Mouse (Mus musculus) neural tube, embryonic 13.5 days (tissue): ENCODE measurements at regions not wholly inside any gene's neighbourhood (a gene's known extent, or its start where the extent isn't known, plus 50 kb on each side); places are given as distances from the start of the nearest gene placed in this dataset.

Experiments
- ATAC-seq: fragments of 200-750 bp; cut with Nextera tagmentation; 2 replicates; pipeline ENCODE4 v1.8.0; 2017; ENCODE audit warnings: low read depth, mild to moderate bottlenecking, moderate TSS enrichment, moderate library complexity
- H3K27ac ChIP-seq: fragments of 300-500 bp; sonication (generic); replicated peaks from 2 replicates; pipeline ENCODE4 v1.5.1; 2015; ENCODE audit warnings: moderate library complexity, mild to moderate bottlenecking, inconsistent platforms
- H3K27me3 ChIP-seq: fragments of 300-500 bp; sonication (generic); 2 replicates; pipeline ENCODE4 v1.6.1; 2015; ENCODE audit warnings: mild to moderate bottlenecking, inconsistent platforms
- H3K36me3 ChIP-seq: fragments of 300-500 bp; sonication (generic); 2 replicates; pipeline ENCODE4 v1.6.1; 2015; ENCODE audit warnings: mild to moderate bottlenecking, inconsistent platforms
- H3K4me1 ChIP-seq: fragments of 300-500 bp; sonication (generic); replicated peaks from 2 replicates; pipeline ENCODE4 v1.6.1; 2015; ENCODE audit warnings: inconsistent platforms
- H3K4me2 ChIP-seq: fragments of 300-500 bp; sonication (generic); 2 replicates; pipeline ENCODE4 v1.6.1; 2015; ENCODE audit warnings: inconsistent platforms, mild to moderate bottlenecking, moderate library complexity
- H3K4me3 ChIP-seq: fragments of 300-500 bp; sonication (generic); 2 replicates; pipeline ENCODE4 v1.5.1; 2015; ENCODE audit warnings: mild to moderate bottlenecking, inconsistent platforms
- H3K9ac ChIP-seq: fragments of 300-500 bp; sonication (generic); 2 replicates; pipeline ENCODE4 v1.6.1; 2015; ENCODE audit warnings: moderate library complexity, mild to moderate bottlenecking, inconsistent platforms
- H3K9me3 ChIP-seq: fragments of 300-500 bp; sonication (generic); 2 replicates; pipeline ENCODE4 v1.6.1; 2016; ENCODE audit warnings: inconsistent platforms
- WGBS: fragments of 180-500 bp; shearing (Covaris S2); methylation state at CpG from one replicate; pipeline ENCODE4 v1.1.7; 2015; 5-methylcytosine and 5-hydroxymethylcytosine counted together

DNA sequence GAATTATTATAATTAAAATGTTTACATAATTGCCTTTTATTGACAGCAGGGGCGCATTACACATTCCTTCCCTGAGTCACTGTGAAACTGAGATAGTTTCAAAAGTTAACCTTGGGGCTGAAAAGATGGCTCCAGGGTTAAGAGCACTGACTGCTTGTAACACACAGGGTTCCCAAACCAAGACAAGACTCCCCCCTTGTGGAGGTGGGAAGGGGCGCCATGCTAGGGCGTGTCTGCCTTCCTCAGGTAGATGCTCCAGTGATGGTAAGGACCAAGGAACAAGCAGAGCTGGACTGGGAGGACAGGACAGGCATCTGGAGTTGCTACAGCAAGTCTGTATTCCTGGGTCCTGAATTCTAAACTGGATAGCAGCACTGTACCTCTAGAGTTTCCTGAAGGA is 351.9 kb downstream of the Tbc1d22a start:
- Histone ChIP-seq H3K27ac (no peak overlapping the region), H3K36me3 (no peaks in the 10 kb centered on the region), H3K9ac (no peak overlapping the region), H3K4me1 (no peaks in the 10 kb centered on the region), H3K4me3 (no peak overlapping the region), H3K9me3 (no peaks in the 10 kb centered on the region), H3K27me3 (no peaks in the 10 kb centered on the region), H3K4me2 (no peak overlapping the region)
- ATAC-seq, result no peak
- WGBS, result 78% methylated on average over 3 of the region's 3 CpGs

GRCm38 (mm10) chr15:86574311-86574710 is 360.1 kb downstream of the Tbc1d22a start:
- Histone ChIP-seq H3K27ac (no peak overlapping the region), H3K4me3 (no peak overlapping the region), H3K36me3 (no peaks in the 10 kb centered on the region), H3K9me3 (no peaks in the 10 kb centered on the region), H3K4me2 (no peak overlapping the region), H3K4me1 (no peaks in the 10 kb centered on the region), H3K27me3 (no peaks in the 10 kb centered on the region), H3K9ac (no peak overlapping the region)
- ATAC-seq, result no peak
- 10% methylated on average over 5 of the region's 5 CpGs for WGBS

DNA sequence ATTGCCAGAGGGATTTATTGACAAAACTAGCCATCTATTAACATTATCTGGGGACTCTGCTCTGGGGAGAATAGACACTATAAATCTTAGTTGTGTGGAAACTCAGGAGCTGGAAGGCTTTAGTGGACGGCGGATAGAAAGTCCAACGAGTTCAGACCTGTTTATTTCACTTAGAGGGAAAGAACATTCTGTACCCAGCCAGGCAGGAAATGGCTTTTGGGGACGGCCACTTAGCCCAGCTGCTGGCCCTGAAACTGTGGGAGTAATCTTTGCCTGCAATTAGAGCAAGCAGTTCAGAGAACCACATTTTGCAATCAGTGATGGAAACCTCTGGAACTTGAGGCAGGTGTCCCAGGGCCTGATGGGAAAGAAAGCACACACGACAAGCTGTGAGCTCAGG is 362.4 kb downstream of the Tbc1d22a start:
- Histone ChIP-seq H3K27me3 (no peaks in the 10 kb centered on the region), H3K27ac (no peak overlapping the region), H3K4me3 (no peak overlapping the region), H3K36me3 (no peaks in the 10 kb centered on the region), H3K9ac (no peak overlapping the region), H3K4me2 (no peak overlapping the region), H3K4me1 (no peaks in the 10 kb centered on the region), H3K9me3 (no peaks in the 10 kb centered on the region)
- WGBS, result 50% methylated on average over 5 of the region's 5 CpGs
- no peak for ATAC-seq

DNA sequence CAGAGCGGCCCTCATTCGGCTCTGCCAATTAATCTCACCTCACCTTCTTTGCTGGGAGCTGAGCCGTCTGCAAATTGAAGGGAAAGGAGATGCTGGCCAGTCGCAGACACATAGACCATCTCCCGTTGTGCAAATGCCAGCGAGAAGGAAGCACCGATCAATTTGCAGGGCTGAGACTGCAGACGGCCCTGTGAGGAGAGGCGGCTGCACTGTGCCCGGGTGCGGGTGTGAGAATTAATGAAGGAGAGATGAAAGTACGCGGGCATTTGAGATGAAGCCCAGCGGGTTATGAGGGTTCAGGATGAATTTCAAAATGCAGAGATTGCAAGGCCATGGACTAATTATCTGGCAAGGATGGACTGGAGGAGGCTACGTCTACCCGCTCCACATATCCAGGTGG is 364.4 kb downstream of the Tbc1d22a start:
- no peaks in the 10 kb centered on the region for H3K36me3 ChIP-seq
- WGBS, result 89% methylated on average over 16 of the region's 16 CpGs
- H3K4me1 ChIP-seq, result no peaks in the 10 kb centered on the region
- no peak overlapping the region for H3K4me3 ChIP-seq
- H3K9ac ChIP-seq, result no peak overlapping the region
- no peak overlapping the region for H3K27ac ChIP-seq
- no peaks in the 10 kb centered on the region for H3K27me3 ChIP-seq
- ATAC-seq, result no peak
- no peaks in the 10 kb centered on the region for H3K9me3 ChIP-seq
- no peak overlapping the region for H3K4me2 ChIP-seq

- ATAC-seq, result no peak
- no peak overlapping the region for H3K4me3 ChIP-seq
- H3K4me2 ChIP-seq, result no peak overlapping the region
- no peaks in the 10 kb centered on the region for H3K36me3 ChIP-seq
- no peaks in the 10 kb centered on the region for H3K27me3 ChIP-seq
- no peaks in the 10 kb centered on the region for H3K9me3 ChIP-seq
- H3K27ac ChIP-seq, result no peak overlapping the region
- no peak overlapping the region for H3K9ac ChIP-seq
- H3K4me1 ChIP-seq, result no peaks in the 10 kb centered on the region
- WGBS, result 85% methylated on average over 7 of the region's 7 CpGs
Observed at GRCm38 (mm10) chr15:86582240-86583090, 368.2 kb downstream of the Tbc1d22a start.

DNA sequence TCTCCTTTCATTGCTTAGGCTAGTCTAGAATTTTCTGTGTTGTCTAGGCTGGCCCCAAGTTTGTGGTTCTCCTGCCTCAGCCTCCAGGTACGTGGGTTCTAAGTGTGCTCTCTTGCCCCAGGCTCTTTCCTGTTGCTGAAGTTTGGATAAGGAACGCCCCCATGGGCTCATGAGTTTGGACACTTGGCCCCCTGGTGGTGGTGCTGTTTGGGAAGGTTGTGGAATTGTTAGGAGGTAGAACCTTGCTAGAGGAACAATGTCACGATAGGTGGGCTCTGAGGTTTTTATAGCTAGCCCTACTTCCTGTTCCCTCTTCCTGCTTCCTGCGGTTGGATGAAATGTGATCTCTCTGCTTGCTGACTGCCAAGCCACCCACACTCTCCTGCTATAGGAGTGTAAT is 371.5 kb downstream of the Tbc1d22a start:
- no peaks in the 10 kb centered on the region for H3K9me3 ChIP-seq
- H3K36me3 ChIP-seq, result no peaks in the 10 kb centered on the region
- no peaks in the 10 kb centered on the region for H3K4me1 ChIP-seq
- H3K27me3 ChIP-seq, result no peaks in the 10 kb centered on the region
- no peak for ATAC-seq
- WGBS, result 80% methylated on average over 4 of the region's 4 CpGs
- H3K4me3 ChIP-seq, result no peak overlapping the region
- H3K9ac ChIP-seq, result no peak overlapping the region
- H3K4me2 ChIP-seq, result no peak overlapping the region
- no peak overlapping the region for H3K27ac ChIP-seq

- no peak overlapping the region for H3K4me3 ChIP-seq
- no peak overlapping the region for H3K4me2 ChIP-seq
- WGBS, result 84% methylated on average over 6 of the region's 6 CpGs
- no peak for ATAC-seq
- H3K27ac ChIP-seq, result no peak overlapping the region
- no peaks in the 10 kb centered on the region for H3K4me1 ChIP-seq
- no peak overlapping the region for H3K9ac ChIP-seq
- no peaks in the 10 kb centered on the region for H3K36me3 ChIP-seq
- H3K27me3 ChIP-seq, result no peaks in the 10 kb centered on the region
- H3K9me3 ChIP-seq, result no peaks in the 10 kb centered on the region
Observed at GRCm38 (mm10) chr15:86587209-86587608, 372.9 kb downstream of the Tbc1d22a start.

DNA sequence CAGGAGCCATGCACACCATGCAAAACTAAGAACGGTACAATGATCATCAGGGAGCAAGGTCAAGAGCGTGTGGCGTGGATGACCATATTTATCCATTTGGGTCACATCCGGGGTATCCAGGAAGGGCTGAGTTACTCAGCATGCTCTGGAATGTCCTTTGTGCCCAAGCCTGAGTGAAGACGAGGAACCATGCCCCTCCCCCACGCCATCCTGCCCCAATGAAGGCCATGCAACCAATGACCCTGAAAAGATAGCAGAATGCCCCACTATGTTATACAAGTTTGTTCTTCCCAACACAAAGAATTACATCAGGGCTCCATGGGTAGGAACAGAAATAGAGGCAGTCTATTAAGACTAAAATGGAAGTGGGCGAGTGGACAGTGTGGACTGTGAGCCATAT is 375.8 kb downstream of the Tbc1d22a start:
- no peak for ATAC-seq
- 64% methylated on average over 7 of the region's 7 CpGs for WGBS
- 0 out of 2 replicates have a peak, but pooled peaks cover 4% of the 10 kb centered on the region for H3K4me1 ChIP-seq
- no peak overlapping the region for H3K4me3 ChIP-seq
- H3K27me3 ChIP-seq, result no peaks in the 10 kb centered on the region
- H3K9ac ChIP-seq, result no peak overlapping the region
- no peaks in the 10 kb centered on the region for H3K9me3 ChIP-seq
- no peaks in the 10 kb centered on the region for H3K36me3 ChIP-seq
- H3K27ac ChIP-seq, result no peak overlapping the region
- no peak overlapping the region for H3K4me2 ChIP-seq

GRCm38 (mm10) chr15:86590896-86591295 is 376.6 kb downstream of the Tbc1d22a start:
- Histone ChIP-seq H3K27me3 (no peaks in the 10 kb centered on the region), H3K27ac (no peak overlapping the region), H3K36me3 (no peaks in the 10 kb centered on the region), H3K9me3 (no peaks in the 10 kb centered on the region), H3K4me2 (no peak overlapping the region), H3K4me3 (no peak overlapping the region), H3K9ac (no peak overlapping the region), H3K4me1 (0 out of 2 replicates have a peak, but pooled peaks cover 4% of the 10 kb centered on the region)
- ATAC-seq, result no peak
- WGBS, result 78% methylated on average over 5 of the region's 5 CpGs

DNA sequence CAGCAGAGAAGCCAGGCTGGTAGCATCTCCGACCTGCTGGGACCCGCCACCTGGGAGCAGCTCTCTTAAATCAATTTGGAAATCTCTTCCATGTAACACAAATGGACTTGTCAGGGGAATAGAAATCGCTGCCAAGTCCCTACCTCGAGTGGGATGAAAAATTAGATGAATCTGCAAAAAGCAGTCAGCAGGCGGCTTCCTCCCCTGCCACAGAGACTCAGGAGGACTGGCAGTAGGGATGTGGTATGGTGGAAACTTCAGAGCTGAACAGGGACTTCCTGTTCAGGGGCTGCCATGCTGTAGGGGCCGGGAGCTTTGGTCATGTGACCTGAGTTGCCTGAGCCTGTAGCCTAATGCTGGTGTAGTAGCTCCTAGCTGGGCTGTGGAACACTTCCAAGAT is 379.1 kb downstream of the Tbc1d22a start:
- Histone ChIP-seq H3K9me3 (no peaks in the 10 kb centered on the region), H3K4me2 (no peak overlapping the region), H3K4me1 (0 out of 2 replicates have a peak, but pooled peaks cover 4% of the 10 kb centered on the region), H3K36me3 (no peaks in the 10 kb centered on the region), H3K9ac (no peak overlapping the region), H3K4me3 (no peak overlapping the region), H3K27me3 (no peaks in the 10 kb centered on the region), H3K27ac (no peak overlapping the region)
- 51% methylated on average over 6 of the region's 6 CpGs for WGBS
- ATAC-seq, result no peak

GRCm38 (mm10) chr15:86606411-86606810 is 392.2 kb downstream of the Tbc1d22a start:
- Histone ChIP-seq H3K27ac (no peak overlapping the region), H3K4me2 (no peak overlapping the region), H3K27me3 (no peaks in the 10 kb centered on the region), H3K4me3 (no peak overlapping the region), H3K4me1 (peaks cover 18% of the 10 kb centered on the region), H3K9ac (no peak overlapping the region), H3K36me3 (no peaks in the 10 kb centered on the region), H3K9me3 (0 out of 2 replicates have a peak, but pooled peaks cover 3% of the 10 kb centered on the region)
- no peak for ATAC-seq

GRCm38 (mm10) chr15:86609692-86610091 is 395.4 kb downstream of the Tbc1d22a start:
- H3K9ac ChIP-seq, result no peak overlapping the region
- WGBS, result 88% methylated on average over 6 of the region's 6 CpGs
- no peaks in the 10 kb centered on the region for H3K27me3 ChIP-seq
- H3K27ac ChIP-seq, result no peak overlapping the region
- no peak overlapping the region for H3K4me2 ChIP-seq
- H3K9me3 ChIP-seq, result no peaks in the 10 kb centered on the region
- peaks cover 18% of the 10 kb centered on the region for H3K4me1 ChIP-seq
- H3K4me3 ChIP-seq, result no peak overlapping the region
- no peak for ATAC-seq
- no peaks in the 10 kb centered on the region for H3K36me3 ChIP-seq

- no peak overlapping the region for H3K9ac ChIP-seq
- 45% methylated on average over 5 of the region's 5 CpGs for WGBS
- no peak overlapping the region for H3K4me3 ChIP-seq
- H3K4me1 ChIP-seq, result no peaks in the 10 kb centered on the region
- H3K9me3 ChIP-seq, result no peaks in the 10 kb centered on the region
- H3K27ac ChIP-seq, result no peak overlapping the region
- H3K4me2 ChIP-seq, result no peak overlapping the region
- no peak for ATAC-seq
- no peaks in the 10 kb centered on the region for H3K27me3 ChIP-seq
- H3K36me3 ChIP-seq, result no peaks in the 10 kb centered on the region
Observed at GRCm38 (mm10) chr15:86631376-86631775, 417.1 kb downstream of the Tbc1d22a start.
